Mouse (Mus musculus): ENCODE data around the gene Iqsec1. TPM values are rescaled to one million over a fixed set of nuclear protein-coding genes. Genes with fewer than 3 reads are reported as not detected.

Gene Iqsec1
- total RNA-seq, 4 experiments from 2014 or later, result 164 to 183 (median 169) TPM

- no peak for DNase-seq (ENCODE audit: low spot score)
These were observed 232.9 kb downstream of the Iqsec1 start for GRCm38 (mm10) chr6:90755613-90755941.

DNA sequence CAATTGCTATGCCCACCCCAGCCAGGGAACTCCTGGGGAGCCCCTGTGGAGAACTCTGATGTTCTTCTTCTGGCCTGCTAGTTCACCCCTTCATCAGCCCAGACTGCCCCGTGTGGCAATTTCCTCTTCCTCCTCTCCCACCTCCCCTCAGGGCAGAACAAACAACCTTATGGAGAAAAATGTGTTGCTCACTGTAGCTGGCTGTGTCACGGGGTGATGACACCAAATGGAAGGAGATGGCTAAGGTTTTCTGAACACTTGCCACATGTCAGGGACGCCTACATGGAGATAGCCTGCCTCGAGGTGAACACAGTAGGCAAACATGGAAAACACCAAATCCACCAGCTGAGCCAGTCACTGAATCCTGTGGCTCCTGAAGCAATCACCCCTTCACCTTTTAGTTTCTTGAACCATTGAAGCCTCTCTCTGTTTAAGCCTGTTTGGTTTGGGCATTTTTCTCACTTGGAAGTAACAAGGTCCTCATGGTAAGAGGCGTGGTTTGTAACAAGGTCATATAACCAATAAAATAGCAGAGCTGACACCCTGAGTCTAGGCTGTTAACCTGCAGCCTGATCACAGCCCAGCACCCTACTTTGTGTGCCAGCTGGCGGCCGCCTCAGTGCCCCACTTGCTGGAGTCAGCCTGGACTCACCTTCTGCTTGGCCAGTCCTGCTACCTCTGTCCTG, 233.4 kb downstream of the Iqsec1 start:
- DNase-seq (ENCODE audit: low spot score), result no peak

DNA sequence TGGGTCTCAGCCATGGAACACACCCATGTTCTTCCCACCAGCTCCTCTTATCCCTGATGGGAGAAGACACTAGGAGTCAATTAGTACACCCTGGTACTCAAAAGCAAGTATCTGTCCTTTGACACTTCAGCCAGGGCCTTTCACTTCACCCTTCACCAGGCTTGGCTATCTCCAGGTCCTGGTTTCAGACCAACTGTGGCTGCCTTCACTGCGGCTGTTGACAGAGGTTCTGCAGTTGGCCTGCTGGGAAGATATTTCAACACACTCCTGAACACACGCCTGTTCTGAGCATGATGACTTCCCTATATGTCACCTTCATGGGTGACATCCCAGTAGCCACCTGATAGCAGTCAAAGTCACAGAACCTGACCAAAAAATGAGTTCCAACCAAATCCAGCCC, 234.4 kb downstream of the Iqsec1 start:
- no peak for DNase-seq (ENCODE audit: low spot score)

DNA sequence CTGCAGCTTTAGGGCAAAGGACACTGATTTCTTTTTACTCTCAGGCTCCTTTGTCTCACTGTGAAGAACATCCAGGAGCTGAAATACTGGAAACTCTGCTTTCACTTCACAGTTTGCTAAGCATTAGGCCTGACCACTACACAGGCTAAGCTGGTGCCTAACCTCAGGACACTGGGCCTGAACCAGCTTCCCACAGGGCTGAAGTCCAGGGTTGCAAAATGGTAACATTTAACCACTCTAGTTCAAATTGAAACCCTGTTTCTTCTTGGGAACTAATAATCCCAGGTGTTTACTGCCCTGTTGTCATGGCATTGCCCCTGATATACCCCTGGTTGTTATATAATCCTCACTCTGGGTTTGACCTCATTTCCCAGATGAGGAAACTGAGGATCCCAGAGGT, 234.8 kb downstream of the Iqsec1 start:
- DNase-seq (ENCODE audit: low spot score), result no peak

DNA sequence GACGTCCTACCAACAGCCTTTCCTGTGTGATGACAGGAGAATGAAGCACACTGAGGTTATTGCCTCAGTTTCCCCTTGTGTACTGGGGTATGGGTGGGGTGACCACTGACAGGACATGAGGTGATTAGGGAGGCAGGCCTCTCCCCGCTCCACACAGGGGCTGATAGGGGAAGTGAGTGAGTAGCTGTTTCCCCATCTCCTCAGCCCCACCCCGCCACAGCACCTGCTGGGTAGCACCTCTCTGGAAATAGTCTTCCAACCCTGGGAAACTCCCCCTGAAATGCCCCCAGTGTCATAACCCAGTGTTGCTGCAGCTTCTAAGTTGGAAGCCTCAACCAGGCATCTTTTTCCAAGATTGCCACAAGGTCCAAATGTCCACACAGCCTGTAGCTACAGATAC, 236.9 kb downstream of the Iqsec1 start:
- DNase-seq (ENCODE audit: low spot score), result no peak

GRCm38 (mm10) chr6:90750091-90750490, 238.4 kb downstream of the Iqsec1 start:
- DNase-seq (ENCODE audit: low spot score), result no peak

GRCm38 (mm10) chr6:90749414-90749937, 239.0 kb downstream of the Iqsec1 start:
- DNase-seq (ENCODE audit: low spot score), result no peak

DNA sequence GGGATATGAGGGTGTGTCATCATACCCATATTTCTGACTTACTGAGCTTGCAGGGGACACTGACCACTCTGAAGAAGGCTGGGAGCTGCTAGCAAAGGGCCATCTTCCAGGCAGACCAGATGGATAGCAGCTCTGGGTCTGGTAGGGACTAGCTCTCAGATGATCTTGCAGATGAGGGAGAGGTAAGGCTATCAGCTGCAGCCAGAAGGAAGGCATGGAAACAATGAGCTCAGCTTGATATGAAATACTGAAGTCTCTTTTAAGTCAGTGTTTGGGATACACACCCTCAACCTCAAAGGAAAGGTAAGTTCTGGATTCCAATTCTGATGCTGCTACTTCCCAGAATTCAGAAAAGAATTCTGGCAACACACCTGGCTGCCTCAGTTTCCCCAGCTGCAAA, 239.5 kb downstream of the Iqsec1 start:
- DNase-seq (ENCODE audit: low spot score), result no peak

DNA sequence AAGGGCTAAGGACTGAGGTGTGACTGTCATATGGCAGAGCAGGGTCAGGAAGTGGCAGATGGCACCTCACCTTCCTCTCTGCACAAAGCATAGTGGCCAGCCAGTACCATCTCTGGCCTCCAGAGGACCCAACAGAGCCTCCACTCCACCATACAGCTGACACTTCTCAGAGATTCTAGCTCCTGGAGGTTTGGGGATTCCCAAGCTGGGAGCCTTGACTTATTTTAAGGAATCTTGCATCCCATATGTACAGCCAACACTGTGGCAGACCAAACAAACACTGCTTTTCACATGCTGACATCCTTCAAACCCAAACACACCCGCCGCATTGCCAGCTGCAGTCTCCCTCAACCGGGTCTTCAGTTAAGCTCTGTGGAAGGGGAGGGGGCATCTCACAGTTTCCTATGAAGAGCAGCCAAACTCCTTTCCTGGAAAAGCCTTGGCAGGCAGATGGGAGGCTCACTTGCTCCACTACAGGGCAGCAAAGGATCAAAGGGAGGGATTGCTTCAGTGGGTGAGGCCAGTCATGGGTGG, 242.1 kb downstream of the Iqsec1 start:
- no peak for DNase-seq (ENCODE audit: low spot score)

- no peak for DNase-seq (ENCODE audit: low spot score)
These were observed 242.9 kb downstream of the Iqsec1 start for GRCm38 (mm10) chr6:90745401-90746198.

DNA sequence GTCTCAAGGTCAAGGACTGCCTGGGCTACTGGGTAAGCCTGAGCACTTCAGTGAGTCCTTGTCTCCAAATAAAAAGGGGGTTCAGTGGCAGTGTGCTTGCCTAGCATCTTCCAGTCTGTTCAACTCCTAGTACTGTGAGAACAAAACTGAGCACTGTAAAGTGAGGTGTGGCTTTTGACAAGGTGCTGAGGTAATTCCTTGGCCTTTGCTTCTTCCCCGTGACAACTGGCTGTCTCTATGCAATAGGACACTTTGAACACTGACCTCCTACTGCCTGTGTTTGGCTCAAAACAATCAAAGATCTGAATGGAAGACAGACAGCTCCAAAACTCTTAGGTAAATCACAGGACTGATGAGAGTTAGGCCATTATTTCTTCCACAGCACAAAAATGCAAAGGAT, 246.0 kb downstream of the Iqsec1 start:
- no peak for DNase-seq (ENCODE audit: low spot score)

GRCm38 (mm10) chr6:90741717-90742116, 246.8 kb downstream of the Iqsec1 start:
- DNase-seq (ENCODE audit: low spot score), result no peak

DNA sequence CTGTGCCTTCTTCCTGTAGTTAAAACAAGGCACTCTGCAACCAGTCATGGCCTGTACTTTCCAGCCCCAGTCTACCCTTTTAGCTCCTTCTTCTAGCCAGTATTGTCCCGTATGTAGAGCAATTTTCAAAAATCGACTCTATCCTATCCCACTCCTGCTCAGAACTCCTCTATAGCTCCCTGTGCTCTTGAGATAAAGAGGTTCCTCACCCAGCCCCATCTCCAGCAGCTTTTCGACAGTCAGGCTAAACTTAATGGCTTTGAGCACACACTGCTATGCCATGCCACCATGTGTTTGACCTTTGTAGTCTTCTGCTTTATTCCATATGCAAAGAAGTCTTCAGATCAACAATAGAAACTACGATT, 247.4 kb downstream of the Iqsec1 start:
- DNase-seq (ENCODE audit: low spot score), result no peak

DNA sequence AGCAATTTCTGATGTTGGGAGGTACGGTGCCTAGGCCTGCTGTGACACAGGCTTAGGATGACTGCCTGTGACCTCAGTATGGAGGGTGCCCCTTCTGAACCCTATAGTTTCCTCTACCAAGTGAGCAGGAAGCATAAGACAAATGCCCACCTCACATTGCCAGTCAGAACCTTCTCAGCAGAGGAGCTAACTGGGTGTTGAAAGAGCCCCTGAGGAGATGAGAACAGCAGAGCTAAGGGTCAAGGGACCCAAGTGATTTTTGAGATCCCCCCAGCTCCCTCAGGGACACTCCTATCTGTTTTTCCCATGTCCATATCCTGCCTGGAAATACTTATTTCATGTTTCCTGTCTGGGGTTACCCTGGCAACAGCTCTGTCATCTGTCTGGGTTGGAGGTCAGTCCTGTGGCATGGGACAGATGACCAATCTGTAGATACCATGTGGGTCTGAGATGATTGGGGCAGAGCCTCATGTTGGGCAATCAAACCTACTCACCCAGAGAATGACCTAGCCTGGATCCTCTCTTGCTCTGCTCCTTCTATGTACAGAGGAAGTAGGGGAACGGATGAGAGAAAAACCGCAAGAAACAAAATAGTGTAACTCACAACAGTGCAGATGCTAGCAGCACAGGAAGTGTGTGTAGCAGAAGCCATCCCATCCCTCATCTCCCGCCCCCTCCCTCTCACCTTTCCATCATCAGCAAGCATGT, 248.0 kb downstream of the Iqsec1 start:
- no peak for DNase-seq (ENCODE audit: low spot score)

- peak; percentile 91 for DNase-seq (ENCODE audit: low spot score)
These were observed 251.1 kb downstream of the Iqsec1 start for GRCm38 (mm10) chr6:90737376-90737775.

- DNase-seq (ENCODE audit: low spot score), result peak; percentile 60
These were observed 251.7 kb downstream of the Iqsec1 start for GRCm38 (mm10) chr6:90736691-90737245.

- no peak for DNase-seq (ENCODE audit: low spot score)
These were observed 252.3 kb downstream of the Iqsec1 start for GRCm38 (mm10) chr6:90736074-90736672.

GRCm38 (mm10) chr6:90735396-90736036, 253.0 kb downstream of the Iqsec1 start:
- no peak for DNase-seq (ENCODE audit: low spot score)

DNA sequence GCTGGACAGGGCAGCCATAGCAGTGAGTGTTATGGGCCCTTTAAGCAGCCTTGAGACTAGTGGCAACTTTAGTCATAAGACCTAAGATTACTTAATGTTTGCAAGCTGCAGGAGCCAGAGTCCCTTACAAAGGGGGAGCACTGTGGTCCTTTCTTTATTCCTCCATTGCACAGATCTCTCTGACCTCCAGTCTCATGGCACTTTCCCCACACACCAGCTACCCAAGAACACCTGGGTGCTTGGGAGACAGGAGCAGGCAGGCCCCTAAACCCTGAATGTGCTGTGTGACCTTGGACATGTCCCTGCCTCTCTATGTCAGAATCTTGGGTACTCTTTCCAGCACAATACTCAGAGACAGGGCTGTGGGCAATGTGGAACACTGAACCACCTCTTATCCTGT, 253.7 kb downstream of the Iqsec1 start:
- no peak for DNase-seq (ENCODE audit: low spot score)

- no peak for DNase-seq (ENCODE audit: low spot score)
These were observed 257.2 kb downstream of the Iqsec1 start for GRCm38 (mm10) chr6:90731327-90731726.

- no peak for DNase-seq (ENCODE audit: low spot score)
These were observed 258.7 kb downstream of the Iqsec1 start for GRCm38 (mm10) chr6:90729829-90730228.

Measured in heart, adult 8-10 months (tissue).